Mouse (Mus musculus): ENCODE results near the gene Syne3. TPM values are rescaled to one million over a fixed set of nuclear protein-coding genes. Genes with fewer than 3 reads are reported as not detected.

Gene Syne3
- polyA plus RNA-seq, 1 experiment from 2014 or later, result 0.11 TPM

GRCm38 (mm10) chr12:105021441-105022069, 11.9 kb upstream of the Syne3 start:
- WGBS, result 95% methylated on average over 8 of the region's 8 CpGs
- Histone ChIP-seq H3K36me3 (no peaks in the 10 kb centered on the region), H3K27me3 (no peaks in the 10 kb centered on the region), H3K9ac (replicated peaks) (no peak overlapping the region), H3K4me1 (peaks cover 7% of the 10 kb centered on the region), H3K4me2 (replicated peaks) (no peak overlapping the region), H3K4me3 (no peak overlapping the region), H3K27ac (replicated peaks) (no peak overlapping the region), H3K9me3 (no peaks in the 10 kb centered on the region)
- no peak for ATAC-seq (replicated peaks)

DNA sequence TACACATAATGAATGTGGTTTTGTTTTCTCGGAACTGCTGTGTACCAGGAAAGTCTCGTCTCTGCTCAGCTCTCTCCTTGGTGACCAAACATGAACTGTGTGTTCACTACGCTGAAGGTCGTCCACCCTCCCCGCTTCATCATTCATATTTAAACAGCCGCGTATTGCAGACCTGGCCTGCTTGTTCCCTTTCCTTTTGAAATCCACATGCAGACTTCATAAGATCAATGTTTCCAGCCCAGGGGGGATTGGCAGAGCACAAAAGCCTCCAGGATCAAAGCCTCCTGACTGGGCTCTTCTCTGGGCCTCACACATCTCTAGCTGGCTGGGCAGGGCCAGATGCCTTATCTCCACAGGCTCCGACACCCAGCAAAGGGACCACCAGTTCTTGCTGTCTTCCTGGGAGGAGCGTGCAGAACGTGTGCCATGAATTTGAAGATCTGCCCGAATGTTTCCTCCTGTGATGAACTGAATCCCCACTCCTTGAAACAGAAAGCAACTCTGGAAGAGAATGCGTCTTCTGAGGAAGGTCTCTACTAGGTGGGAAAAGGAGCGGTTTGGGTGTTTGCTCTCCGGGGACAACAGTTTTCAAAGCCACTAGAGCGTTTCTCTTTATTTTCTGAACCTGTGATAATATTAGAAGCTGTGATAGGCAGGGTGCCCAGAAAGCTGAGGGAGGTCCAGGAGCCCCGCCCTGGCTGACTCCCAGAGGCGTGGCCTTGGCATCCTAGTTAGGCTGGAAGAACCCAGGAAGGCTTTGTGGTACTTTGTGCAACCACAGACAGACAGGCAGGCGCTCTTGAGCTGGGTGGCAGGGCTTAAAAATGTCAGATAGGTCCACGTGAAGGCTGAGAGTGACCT, 10.0 kb upstream of the Syne3 start:
- no peak for ATAC-seq (replicated peaks)
- no peak overlapping the region for H3K4me2 ChIP-seq (replicated peaks)
- H3K27me3 ChIP-seq, result no peaks in the 10 kb centered on the region
- no peak overlapping the region for H3K4me3 ChIP-seq
- H3K27ac ChIP-seq (replicated peaks), result no peak overlapping the region
- H3K4me1 ChIP-seq, result peaks cover 11% of the 10 kb centered on the region
- WGBS, result 53% methylated on average over 19 of the region's 19 CpGs
- H3K9me3 ChIP-seq, result no peaks in the 10 kb centered on the region
- H3K36me3 ChIP-seq, result no peaks in the 10 kb centered on the region
- no peak overlapping the region for H3K9ac ChIP-seq (replicated peaks)

- WGBS, result 59% methylated on average over 10 of the region's 10 CpGs
- Histone ChIP-seq H3K27ac (replicated peaks) (0 out of 2 replicates have a peak overlapping the region, but pooled peaks have one; percentile 35), H3K4me3 (no peak overlapping the region), H3K4me1 (peaks cover 11% of the 10 kb centered on the region), H3K27me3 (no peaks in the 10 kb centered on the region), H3K36me3 (no peaks in the 10 kb centered on the region), H3K4me2 (replicated peaks) (no peak overlapping the region), H3K9ac (replicated peaks) (no peak overlapping the region), H3K9me3 (no peaks in the 10 kb centered on the region)
- ATAC-seq (replicated peaks), result 0 out of 2 replicates have a peak, but pooled peaks have one; percentile 23
These were observed 7.0 kb upstream of the Syne3 start for GRCm38 (mm10) chr12:105016639-105017038.

DNA sequence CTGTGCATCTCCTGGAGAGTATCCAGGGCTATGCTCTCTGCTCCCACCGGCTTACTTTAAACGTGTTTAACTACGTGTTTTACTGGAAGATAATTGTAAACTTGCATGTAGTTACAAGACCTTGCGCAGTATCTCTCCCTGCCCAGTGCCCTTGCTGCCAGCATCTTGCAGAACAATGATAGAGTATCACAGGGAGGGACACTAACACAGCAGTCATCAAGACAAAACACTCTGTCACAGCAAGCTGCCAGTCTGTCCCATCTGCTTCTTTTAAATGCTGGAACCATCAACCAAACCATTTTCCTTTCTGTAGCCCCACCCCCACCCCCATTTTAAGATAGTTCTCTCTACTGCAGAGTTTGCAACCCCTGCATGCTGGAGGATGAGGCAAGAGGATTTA, 6.6 kb upstream of the Syne3 start:
- H3K27me3 ChIP-seq, result no peaks in the 10 kb centered on the region
- no peaks in the 10 kb centered on the region for H3K36me3 ChIP-seq
- no peak overlapping the region for H3K4me2 ChIP-seq (replicated peaks)
- peaks cover 11% of the 10 kb centered on the region for H3K4me1 ChIP-seq
- peak overlapping the region; percentile 35; the same call in 1 of the 2 replicates for H3K27ac ChIP-seq (replicated peaks)
- no peak overlapping the region for H3K4me3 ChIP-seq
- no peaks in the 10 kb centered on the region for H3K9me3 ChIP-seq
- no peak overlapping the region for H3K9ac ChIP-seq (replicated peaks)
- WGBS, result 50% methylated on average over 4 of the region's 4 CpGs
- no peak for ATAC-seq (replicated peaks)

- Histone ChIP-seq H3K27ac (replicated peaks) (no peak overlapping the region), H3K36me3 (no peaks in the 10 kb centered on the region), H3K4me1 (peaks cover 22% of the 10 kb centered on the region), H3K4me3 (no peak overlapping the region), H3K9ac (replicated peaks) (no peak overlapping the region), H3K27me3 (peaks cover 18% of the 10 kb centered on the region; the same call in 1 of the 2 replicates), H3K4me2 (replicated peaks) (no peak overlapping the region), H3K9me3 (no peaks in the 10 kb centered on the region)
- ATAC-seq (replicated peaks), result no peak
- WGBS, result 61% methylated on average over 17 of the region's 17 CpGs
These were observed 3.5 kb upstream of the Syne3 start for GRCm38 (mm10) chr12:105013065-105013464.

DNA sequence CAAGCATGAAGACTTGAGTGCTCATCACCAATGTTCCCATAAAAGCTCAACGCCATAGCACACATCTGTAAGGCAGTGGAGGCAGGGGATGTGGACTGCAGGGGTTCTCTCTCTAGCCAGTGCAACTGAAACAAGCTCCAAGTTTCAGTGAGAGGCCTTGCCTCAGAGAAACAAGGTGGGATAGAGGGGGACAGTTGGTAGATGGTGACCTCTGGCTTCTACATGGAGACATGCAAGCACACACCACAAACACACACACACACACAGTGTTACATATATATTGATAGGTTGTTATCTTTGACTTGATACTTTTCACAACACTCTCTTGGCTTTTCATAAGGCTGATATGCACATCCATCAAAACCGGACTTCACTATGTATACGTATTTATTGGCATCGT, 2.7 kb upstream of the Syne3 start:
- H3K9ac ChIP-seq (replicated peaks), result no peak overlapping the region
- WGBS, result 97% methylated on average over 4 of the region's 4 CpGs
- H3K4me1 ChIP-seq, result peaks cover 22% of the 10 kb centered on the region
- H3K27ac ChIP-seq (replicated peaks), result no peak overlapping the region
- no peak overlapping the region for H3K4me3 ChIP-seq
- no peak for ATAC-seq (replicated peaks)
- H3K36me3 ChIP-seq, result no peaks in the 10 kb centered on the region
- peaks cover 25% of the 10 kb centered on the region for H3K27me3 ChIP-seq
- no peaks in the 10 kb centered on the region for H3K9me3 ChIP-seq
- no peak overlapping the region for H3K4me2 ChIP-seq (replicated peaks)

DNA sequence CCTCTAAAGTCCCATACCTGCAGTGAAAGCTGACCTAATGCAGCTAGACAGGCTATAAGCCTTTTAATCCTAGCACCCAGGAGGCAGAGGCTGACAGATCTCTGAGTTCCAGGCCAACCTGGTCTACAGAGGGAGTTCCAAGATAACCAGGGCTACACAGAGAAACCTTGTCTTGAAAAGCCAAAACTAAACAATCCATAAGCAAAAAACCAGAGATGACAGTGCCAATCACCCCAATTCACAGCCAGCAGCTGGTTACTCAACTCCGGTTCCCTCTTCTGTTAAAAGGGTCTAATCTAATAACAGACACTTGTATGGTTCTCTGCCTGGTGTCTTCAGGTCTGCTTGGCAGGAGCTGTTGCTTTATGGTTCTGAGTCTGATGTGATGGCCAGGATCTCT, 2.0 kb upstream of the Syne3 start:
- Histone ChIP-seq H3K36me3 (no peaks in the 10 kb centered on the region), H3K27ac (replicated peaks) (no peak overlapping the region), H3K27me3 (peaks cover 26% of the 10 kb centered on the region), H3K4me1 (peaks cover 22% of the 10 kb centered on the region), H3K9me3 (no peaks in the 10 kb centered on the region), H3K9ac (replicated peaks) (no peak overlapping the region), H3K4me3 (no peak overlapping the region), H3K4me2 (replicated peaks) (no peak overlapping the region)
- ATAC-seq (replicated peaks), result no peak
- 86% methylated on average over 1 of the region's 1 CpGs for WGBS

- peak overlapping the region; percentile 64 for H3K4me3 ChIP-seq
- peak overlapping the region; percentile 97 for H3K4me2 ChIP-seq (replicated peaks)
- no peaks in the 10 kb centered on the region for H3K9me3 ChIP-seq
- H3K9ac ChIP-seq (replicated peaks), result peak overlapping the region; percentile 53
- no peak overlapping the region for H3K27ac ChIP-seq (replicated peaks)
- no peak; the same call in 1 of the 2 replicates for ATAC-seq (replicated peaks)
- WGBS, result 17% methylated on average over 9 of the region's 9 CpGs
- peaks cover 26% of the 10 kb centered on the region for H3K27me3 ChIP-seq
- no peaks in the 10 kb centered on the region for H3K36me3 ChIP-seq
- peaks cover 18% of the 10 kb centered on the region for H3K4me1 ChIP-seq
These were observed 693 bp upstream of the Syne3 start for GRCm38 (mm10) chr12:105010213-105010790.

DNA sequence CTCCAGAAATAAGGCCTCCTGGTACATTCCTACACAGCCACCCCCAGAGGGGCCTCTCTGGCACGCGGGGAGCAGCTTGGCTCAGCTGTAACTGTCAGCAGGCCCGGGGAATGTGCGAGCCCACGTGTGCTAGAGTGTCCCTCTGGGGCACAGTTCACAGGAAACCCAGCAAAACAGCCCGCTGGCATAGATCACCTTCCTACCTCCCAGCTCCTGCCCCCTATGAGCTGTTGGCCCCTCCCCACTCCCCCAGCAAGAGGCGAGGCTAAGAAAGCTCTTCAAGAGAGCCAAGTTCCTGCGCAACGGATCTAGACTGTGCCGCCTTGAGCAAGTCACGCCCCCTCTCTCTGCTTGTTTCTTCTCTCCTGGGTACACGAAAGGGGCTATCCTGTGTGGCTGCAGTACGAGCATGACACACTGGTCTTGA, 844 bp downstream of the Syne3 start:
- Histone ChIP-seq H3K36me3 (no peaks in the 10 kb centered on the region), H3K9me3 (no peaks in the 10 kb centered on the region), H3K27ac (replicated peaks) (no peak overlapping the region), H3K9ac (replicated peaks) (no peak overlapping the region), H3K27me3 (peaks cover 26% of the 10 kb centered on the region), H3K4me3 (peak overlapping the region; percentile 64), H3K4me1 (peaks cover 18% of the 10 kb centered on the region), H3K4me2 (replicated peaks) (peak overlapping the region; percentile 97)
- WGBS, result 3% methylated on average over 13 of the region's 13 CpGs
- ATAC-seq (replicated peaks), result peak; percentile 41; the same call in 1 of the 2 replicates

- Histone ChIP-seq H3K4me2 (replicated peaks) (no peak overlapping the region), H3K4me1 (peaks cover 18% of the 10 kb centered on the region), H3K9me3 (no peaks in the 10 kb centered on the region), H3K27ac (replicated peaks) (no peak overlapping the region), H3K4me3 (no peak overlapping the region), H3K36me3 (no peaks in the 10 kb centered on the region), H3K27me3 (peaks cover 26% of the 10 kb centered on the region), H3K9ac (replicated peaks) (no peak overlapping the region)
- ATAC-seq (replicated peaks), result no peak
- 62% methylated on average over 2 of the region's 2 CpGs for WGBS
These were observed 1.5 kb downstream of the Syne3 start for GRCm38 (mm10) chr12:105008150-105008549.

DNA sequence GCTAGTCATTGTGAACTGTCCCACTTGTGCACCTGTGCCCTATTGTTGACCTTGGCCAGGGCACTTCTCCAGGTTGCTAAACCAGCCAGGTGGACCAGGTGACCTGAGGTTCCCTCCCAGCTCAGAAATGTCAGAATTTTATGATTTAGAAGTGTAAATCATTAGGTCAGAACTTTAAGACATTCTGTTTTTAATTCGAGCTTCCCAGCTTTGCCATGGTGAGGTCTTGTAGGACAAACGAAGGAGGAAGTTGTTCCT, 4.0 kb downstream of the Syne3 start:
- no peak overlapping the region for H3K4me3 ChIP-seq

GRCm38 (mm10) chr12:105004956-105005714, 4.5 kb downstream of the Syne3 start:
- no peak for ATAC-seq (replicated peaks)
- Histone ChIP-seq H3K27ac (replicated peaks) (no peak overlapping the region), H3K4me2 (replicated peaks) (no peak overlapping the region), H3K9ac (replicated peaks) (no peak overlapping the region), H3K4me3 (no peak overlapping the region), H3K36me3 (no peaks in the 10 kb centered on the region), H3K9me3 (no peaks in the 10 kb centered on the region), H3K27me3 (peaks cover 24% of the 10 kb centered on the region), H3K4me1 (peaks cover 18% of the 10 kb centered on the region)
- 86% methylated on average over 22 of the region's 22 CpGs for WGBS

More for the DNA sequence above, 4.0 kb downstream of the Syne3 start:
- ATAC-seq (replicated peaks), result no peak
- H3K9ac ChIP-seq (replicated peaks), result no peak overlapping the region
- no peak overlapping the region for H3K4me2 ChIP-seq (replicated peaks)
- peaks cover 26% of the 10 kb centered on the region for H3K27me3 ChIP-seq
- H3K27ac ChIP-seq (replicated peaks), result no peak overlapping the region
- peaks cover 18% of the 10 kb centered on the region for H3K4me1 ChIP-seq
- H3K9me3 ChIP-seq, result no peaks in the 10 kb centered on the region
- 72% methylated on average over 2 of the region's 2 CpGs for WGBS
- H3K36me3 ChIP-seq, result no peaks in the 10 kb centered on the region

All from forebrain, embryonic 15.5 days (tissue).